Mouse (Mus musculus) embryonic fibroblast, embryonic 13.5 days (primary cell): ENCODE data around the gene Tgm6.

ENCODE experiments used
- CTCF ChIP-seq: IDR thresholded peaks from 2 replicates; pipeline ENCODE4 v1.5.1; 2011; ENCODE audit warnings: mild to moderate bottlenecking, control low read depth, low read length, moderate library complexity, borderline replicate concordance; ENCODE audit not compliant: insufficient read depth
- POLR2A ChIP-seq: IDR thresholded peaks from 2 replicates; pipeline ENCODE4 v1.6.1; 2011; ENCODE audit warnings: low read depth, mild to moderate bottlenecking, control low read depth, low read length, moderate library complexity

- TF ChIP-seq CTCF (no peak), POLR2A (no peak)
Measured at GRCm38 (mm10) chr2:130158088-130158437, 45.8 kb downstream of the Tgm6 start.
